Mouse (Mus musculus): Measurements from ENCODE around the gene Ascc1. TPM values are rescaled to one million over a fixed set of nuclear protein-coding genes. Genes with fewer than 3 reads are reported as not detected.

The Ascc1 gene
- polyA plus RNA-seq, 1 experiment from 2014 or later: 42.5 TPM

DNA sequence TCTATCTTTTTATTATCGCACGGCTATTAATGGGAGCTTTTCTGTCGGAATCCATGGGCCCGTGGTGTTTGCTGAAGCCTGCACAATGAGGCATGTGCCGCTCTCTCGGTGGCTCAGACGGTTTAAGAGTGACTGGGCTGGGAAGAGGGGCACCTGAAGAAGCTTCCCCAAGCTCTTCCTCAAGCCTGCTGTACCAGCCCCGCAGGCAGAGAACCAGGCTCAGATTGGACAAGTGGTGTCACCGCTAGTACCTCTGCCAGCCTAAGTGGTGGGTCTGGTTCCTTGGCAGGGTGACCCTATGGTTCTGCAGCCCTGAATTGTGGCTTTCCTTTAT, 37.3 kb upstream of the Ascc1 start:
- Histone ChIP-seq H3K4me1 (ENCODE audit: control insufficient read depth, insufficient read depth, low read length) (peaks cover 12% of the 10 kb centered on the region), H3K27ac (ENCODE audit: low read depth, low read length) (no peak overlapping the region; the same call in 1 of the 2 replicates), H3K4me2 (no peak overlapping the region), H3K9me3 (ENCODE audit: control insufficient read depth, low read length) (no peaks in the 10 kb centered on the region), H3K27me3 (ENCODE audit: control insufficient read depth, insufficient read depth, low read length) (no peaks in the 10 kb centered on the region), H3K36me3 (ENCODE audit: control insufficient read depth, insufficient read depth, low read length) (no peaks in the 10 kb centered on the region), H3K9ac (ENCODE audit: low read length) (no peak overlapping the region), H3K4me3 (ENCODE audit: low read depth, low read length) (no peak overlapping the region)
- ATAC-seq (ENCODE audit: low FRiP score) (no peak), DNase-seq (ENCODE audit: low spot score, missing footprints) (peak; percentile 85)
- WGBS: 29% methylated on average over 9 of the region's 9 CpGs

DNA sequence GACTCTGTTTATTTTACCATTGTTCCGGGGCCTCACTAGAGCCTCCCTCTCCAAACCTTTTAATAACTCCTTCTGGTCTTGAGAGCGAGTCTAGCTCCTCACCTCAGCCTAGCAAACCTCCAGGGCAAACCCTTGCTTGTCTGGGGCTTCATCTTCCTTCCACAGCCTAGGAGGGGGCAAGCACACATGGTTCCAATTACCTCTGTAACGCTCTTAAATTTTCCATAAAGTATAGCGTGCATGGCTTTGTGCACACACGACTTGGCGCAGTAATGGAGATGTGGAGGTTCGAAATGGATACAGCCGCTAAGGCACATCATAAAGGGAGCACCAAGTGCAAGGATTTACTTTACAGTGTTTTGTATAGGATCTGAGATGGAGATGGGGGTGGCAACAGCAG, 36.8 kb upstream of the Ascc1 start:
- Histone ChIP-seq H3K36me3 (ENCODE audit: control insufficient read depth, insufficient read depth, low read length) (no peaks in the 10 kb centered on the region), H3K4me2 (no peak overlapping the region), H3K9ac (ENCODE audit: low read length) (no peak overlapping the region), H3K4me3 (ENCODE audit: low read depth, low read length) (no peak overlapping the region), H3K27ac (ENCODE audit: low read depth, low read length) (no peak overlapping the region; the same call in 1 of the 2 replicates), H3K27me3 (ENCODE audit: control insufficient read depth, insufficient read depth, low read length) (no peaks in the 10 kb centered on the region), H3K9me3 (ENCODE audit: control insufficient read depth, low read length) (no peaks in the 10 kb centered on the region), H3K4me1 (ENCODE audit: control insufficient read depth, insufficient read depth, low read length) (peaks cover 15% of the 10 kb centered on the region)
- DNase-seq (ENCODE audit: low spot score, missing footprints): peak; percentile 87
- no peak for ATAC-seq (ENCODE audit: low FRiP score)
- WGBS: 75% methylated on average over 8 of the region's 8 CpGs

DNA sequence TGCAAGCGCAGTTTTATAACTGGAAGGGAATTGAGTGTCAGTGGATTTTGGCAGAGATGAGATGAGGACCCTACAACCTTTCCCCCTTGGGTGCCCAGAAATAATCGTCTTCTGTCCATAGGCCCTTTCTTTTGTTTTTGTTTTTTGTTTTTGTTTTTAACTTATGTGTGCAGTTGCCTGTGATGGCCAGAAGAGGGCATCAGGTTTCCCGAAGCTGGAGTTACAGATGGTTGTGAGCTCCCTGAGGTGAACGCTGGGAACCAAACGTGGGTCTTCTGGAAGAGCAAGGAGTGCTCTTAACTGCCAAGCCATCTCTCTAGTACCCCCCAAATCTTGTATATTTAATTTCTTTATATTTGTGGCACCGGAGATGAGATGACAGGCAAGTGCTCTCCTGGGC, 35.9 kb upstream of the Ascc1 start:
- no peak overlapping the region for H3K4me2 ChIP-seq
- H3K4me3 ChIP-seq (ENCODE audit: low read depth, low read length): no peak overlapping the region
- 93% methylated on average over 6 of the region's 6 CpGs for WGBS
- no peak for DNase-seq (ENCODE audit: low spot score, missing footprints)
- H3K27me3 ChIP-seq (ENCODE audit: control insufficient read depth, insufficient read depth, low read length): no peaks in the 10 kb centered on the region
- no peak overlapping the region for H3K9ac ChIP-seq (ENCODE audit: low read length)
- ATAC-seq (ENCODE audit: low FRiP score): no peak
- H3K27ac ChIP-seq (ENCODE audit: low read depth, low read length): no peak overlapping the region
- no peaks in the 10 kb centered on the region for H3K36me3 ChIP-seq (ENCODE audit: control insufficient read depth, insufficient read depth, low read length)
- no peaks in the 10 kb centered on the region for H3K9me3 ChIP-seq (ENCODE audit: control insufficient read depth, low read length)
- peaks cover 15% of the 10 kb centered on the region for H3K4me1 ChIP-seq (ENCODE audit: control insufficient read depth, insufficient read depth, low read length)

DNA sequence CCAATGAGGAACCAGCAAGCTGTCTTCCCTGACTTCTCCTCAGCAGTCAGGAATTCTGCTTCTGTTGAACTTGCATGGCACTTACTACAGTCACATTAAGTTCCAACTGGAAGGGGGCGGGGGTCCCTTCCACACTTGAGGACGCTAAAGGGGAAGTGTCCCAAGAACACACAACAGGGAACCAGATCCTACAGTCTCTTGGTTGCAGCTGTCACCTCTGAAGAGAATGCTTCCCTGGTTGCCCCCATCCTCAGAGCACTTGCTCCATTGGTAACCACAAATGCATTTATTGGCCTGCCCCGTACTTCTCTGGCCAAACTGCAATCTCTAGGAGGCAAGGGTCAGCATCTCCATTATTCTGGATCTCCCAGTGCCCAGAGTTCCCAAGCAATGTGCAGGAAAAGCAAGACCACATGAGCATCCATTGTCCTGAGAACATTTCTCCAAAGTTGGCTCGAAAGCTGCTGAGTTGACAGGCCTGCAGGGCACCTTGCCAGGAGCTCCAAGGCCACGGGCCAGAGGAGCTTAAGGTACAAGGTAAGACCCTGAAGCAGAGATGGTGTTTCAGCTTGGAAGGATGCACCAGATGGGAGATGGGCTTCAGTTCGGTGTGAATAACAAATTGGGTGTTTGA, 35.2 kb upstream of the Ascc1 start:
- ATAC-seq (ENCODE audit: low FRiP score): no peak
- no peaks in the 10 kb centered on the region for H3K27me3 ChIP-seq (ENCODE audit: control insufficient read depth, insufficient read depth, low read length)
- H3K4me3 ChIP-seq (ENCODE audit: low read depth, low read length): no peak overlapping the region
- H3K27ac ChIP-seq (ENCODE audit: low read depth, low read length): no peak overlapping the region
- WGBS: 91% methylated on average over 6 of the region's 6 CpGs
- H3K4me1 ChIP-seq (ENCODE audit: control insufficient read depth, insufficient read depth, low read length): peaks cover 16% of the 10 kb centered on the region
- H3K9ac ChIP-seq (ENCODE audit: low read length): no peak overlapping the region
- no peaks in the 10 kb centered on the region for H3K9me3 ChIP-seq (ENCODE audit: control insufficient read depth, low read length)
- H3K36me3 ChIP-seq (ENCODE audit: control insufficient read depth, insufficient read depth, low read length): no peaks in the 10 kb centered on the region
- no peak for DNase-seq (ENCODE audit: low spot score, missing footprints)
- H3K4me2 ChIP-seq: no peak overlapping the region

DNA sequence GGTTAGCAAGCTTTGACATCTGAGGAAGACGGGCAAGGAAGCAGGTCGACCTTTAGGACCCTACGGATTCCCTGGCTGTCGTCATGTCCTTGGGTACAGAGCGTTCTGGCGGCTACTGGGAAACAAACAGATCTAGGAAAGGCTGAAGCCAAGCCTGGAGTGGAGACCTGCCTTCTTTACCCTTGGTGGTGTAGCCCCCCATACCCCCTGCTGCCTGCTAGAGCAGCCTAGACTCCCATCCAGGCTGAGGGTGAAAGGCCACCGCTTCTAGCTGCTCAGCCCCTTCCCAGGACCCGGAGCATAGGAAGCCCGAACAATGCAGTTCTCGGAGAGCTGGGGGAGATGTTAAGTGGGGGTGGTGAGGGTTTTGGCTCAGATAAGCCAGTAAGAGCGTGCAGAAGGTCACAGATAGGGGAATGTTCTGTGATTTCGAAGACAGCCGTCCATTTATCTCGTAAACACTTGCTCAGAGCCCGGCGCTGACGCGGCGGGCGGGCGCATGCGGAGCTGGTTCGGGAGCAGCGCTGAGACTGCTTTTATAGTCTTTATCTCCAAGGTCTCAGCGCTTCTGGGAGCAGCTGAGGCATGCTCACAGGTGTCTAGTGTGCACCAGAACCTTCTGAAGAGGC, 32.7 kb upstream of the Ascc1 start:
- H3K4me1 ChIP-seq (ENCODE audit: control insufficient read depth, insufficient read depth, low read length): peaks cover 23% of the 10 kb centered on the region
- ATAC-seq (ENCODE audit: low FRiP score): peak; percentile 56
- DNase-seq (ENCODE audit: low spot score, missing footprints): peak; percentile 98
- H3K27me3 ChIP-seq (ENCODE audit: control insufficient read depth, insufficient read depth, low read length): no peaks in the 10 kb centered on the region
- H3K4me3 ChIP-seq (ENCODE audit: low read depth, low read length): peak overlapping the region; percentile 42
- peak overlapping the region; percentile 69 for H3K4me2 ChIP-seq
- H3K9ac ChIP-seq (ENCODE audit: low read length): peak overlapping the region; percentile 86
- H3K27ac ChIP-seq (ENCODE audit: low read depth, low read length): peak overlapping the region; percentile 80
- 2% methylated on average over 25 of the region's 25 CpGs for WGBS
- H3K9me3 ChIP-seq (ENCODE audit: control insufficient read depth, low read length): no peaks in the 10 kb centered on the region
- no peaks in the 10 kb centered on the region for H3K36me3 ChIP-seq (ENCODE audit: control insufficient read depth, insufficient read depth, low read length)

DNA sequence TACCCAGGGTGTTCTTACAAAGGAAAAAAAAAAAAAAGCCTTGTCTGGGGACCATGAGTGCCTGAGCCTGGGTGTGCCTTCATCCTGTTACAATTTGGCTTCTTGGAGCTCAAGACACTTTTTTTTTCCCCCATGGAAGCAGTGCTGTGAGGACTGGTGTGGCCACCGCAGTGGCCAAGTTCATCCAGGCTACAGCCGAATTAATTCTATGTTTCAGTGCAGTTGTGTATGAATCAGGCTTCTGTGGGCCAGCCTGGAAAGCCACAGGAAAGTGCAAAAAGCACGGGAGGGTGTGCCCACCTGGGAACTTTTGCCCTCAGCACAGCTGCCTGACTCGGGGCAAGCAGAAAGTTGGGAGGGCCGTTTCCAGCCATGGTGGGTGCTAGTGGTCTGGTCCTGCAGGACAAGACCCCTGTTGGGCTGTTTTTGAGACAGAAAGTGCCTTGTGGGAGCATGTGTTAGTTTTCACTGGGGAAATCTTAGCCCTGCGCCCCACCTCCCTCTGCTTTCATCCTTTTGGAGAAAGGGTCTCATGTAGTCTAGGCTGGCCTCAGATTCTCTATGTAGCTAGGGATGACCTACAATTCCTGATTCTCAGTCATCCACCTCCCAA, 32.0 kb upstream of the Ascc1 start:
- ATAC-seq (ENCODE audit: low FRiP score) (no peak), DNase-seq (ENCODE audit: low spot score, missing footprints) (peak; percentile 91)
- peak overlapping the region; percentile 69 for H3K4me2 ChIP-seq
- H3K27ac ChIP-seq (ENCODE audit: low read depth, low read length): peak overlapping the region; percentile 80; the same call in 1 of the 2 replicates
- no peaks in the 10 kb centered on the region for H3K36me3 ChIP-seq (ENCODE audit: control insufficient read depth, insufficient read depth, low read length)
- H3K9me3 ChIP-seq (ENCODE audit: control insufficient read depth, low read length): no peaks in the 10 kb centered on the region
- peak overlapping the region; percentile 42 for H3K4me3 ChIP-seq (ENCODE audit: low read depth, low read length)
- peak overlapping the region; percentile 86 for H3K9ac ChIP-seq (ENCODE audit: low read length)
- no peaks in the 10 kb centered on the region for H3K27me3 ChIP-seq (ENCODE audit: control insufficient read depth, insufficient read depth, low read length)
- peaks cover 21% of the 10 kb centered on the region for H3K4me1 ChIP-seq (ENCODE audit: control insufficient read depth, insufficient read depth, low read length)
- 31% methylated on average over 6 of the region's 6 CpGs for WGBS

DNA sequence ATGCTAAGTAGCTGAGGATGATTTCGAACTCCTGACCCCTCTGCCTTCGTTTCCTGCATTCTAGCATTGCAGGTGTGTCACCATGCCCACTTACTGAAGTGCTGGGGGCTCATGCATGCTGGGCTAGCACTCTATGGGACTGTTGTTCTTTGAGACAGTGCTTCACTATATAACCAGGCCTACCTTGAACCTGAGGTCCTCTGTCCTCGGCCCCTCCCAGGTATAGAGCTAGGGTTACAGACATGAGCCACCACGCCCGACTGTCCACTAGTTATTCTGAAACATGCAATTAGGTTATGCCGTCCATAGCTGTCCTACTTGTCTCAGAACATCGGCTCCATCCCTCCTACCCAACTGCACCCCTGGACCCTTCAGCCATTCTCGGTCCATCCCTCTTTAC, 30.8 kb upstream of the Ascc1 start:
- H3K4me3 ChIP-seq (ENCODE audit: low read depth, low read length): no peak overlapping the region
- H3K4me1 ChIP-seq (ENCODE audit: control insufficient read depth, insufficient read depth, low read length): peaks cover 21% of the 10 kb centered on the region
- H3K27ac ChIP-seq (ENCODE audit: low read depth, low read length): no peak overlapping the region

DNA sequence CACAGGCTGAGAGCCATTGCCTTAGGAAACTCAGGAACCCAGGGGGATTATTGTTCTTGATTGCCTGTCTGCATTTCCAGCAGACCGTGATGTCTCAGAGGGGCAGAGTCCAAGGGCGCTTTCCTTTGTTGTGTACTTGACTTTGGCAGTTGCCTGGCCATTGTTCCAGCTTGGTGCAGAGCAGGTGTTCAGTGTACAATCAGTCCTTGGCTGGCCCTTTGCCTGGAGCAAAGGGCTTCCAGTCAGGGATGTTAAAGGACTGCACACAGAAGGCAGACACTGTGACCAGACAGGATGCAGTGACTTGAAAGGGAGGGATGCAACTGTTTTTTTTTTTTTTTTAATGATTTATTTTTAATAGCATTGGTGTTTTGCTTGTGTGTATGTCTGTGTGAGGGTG, 30.1 kb upstream of the Ascc1 start:
- H3K27ac ChIP-seq (ENCODE audit: low read depth, low read length): no peak overlapping the region
- WGBS: 63% methylated on average over 2 of the region's 2 CpGs
- no peak overlapping the region for H3K4me2 ChIP-seq
- DNase-seq (ENCODE audit: low spot score, missing footprints) (no peak), ATAC-seq (ENCODE audit: low FRiP score) (no peak)
- H3K27me3 ChIP-seq (ENCODE audit: control insufficient read depth, insufficient read depth, low read length): no peaks in the 10 kb centered on the region
- no peak overlapping the region for H3K4me3 ChIP-seq (ENCODE audit: low read depth, low read length)
- no peak overlapping the region for H3K9ac ChIP-seq (ENCODE audit: low read length)
- H3K9me3 ChIP-seq (ENCODE audit: control insufficient read depth, low read length): no peaks in the 10 kb centered on the region
- H3K36me3 ChIP-seq (ENCODE audit: control insufficient read depth, insufficient read depth, low read length): no peaks in the 10 kb centered on the region
- peaks cover 21% of the 10 kb centered on the region for H3K4me1 ChIP-seq (ENCODE audit: control insufficient read depth, insufficient read depth, low read length)

More for the DNA sequence above, 30.8 kb upstream of the Ascc1 start:
- 94% methylated on average over 8 of the region's 8 CpGs for WGBS
- Histone ChIP-seq H3K4me2 (no peak overlapping the region), H3K36me3 (ENCODE audit: control insufficient read depth, insufficient read depth, low read length) (no peaks in the 10 kb centered on the region), H3K9ac (ENCODE audit: low read length) (no peak overlapping the region), H3K9me3 (ENCODE audit: control insufficient read depth, low read length) (no peaks in the 10 kb centered on the region), H3K27me3 (ENCODE audit: control insufficient read depth, insufficient read depth, low read length) (no peaks in the 10 kb centered on the region)
- DNase-seq (ENCODE audit: low spot score, missing footprints) (no peak), ATAC-seq (ENCODE audit: low FRiP score) (no peak)

DNA sequence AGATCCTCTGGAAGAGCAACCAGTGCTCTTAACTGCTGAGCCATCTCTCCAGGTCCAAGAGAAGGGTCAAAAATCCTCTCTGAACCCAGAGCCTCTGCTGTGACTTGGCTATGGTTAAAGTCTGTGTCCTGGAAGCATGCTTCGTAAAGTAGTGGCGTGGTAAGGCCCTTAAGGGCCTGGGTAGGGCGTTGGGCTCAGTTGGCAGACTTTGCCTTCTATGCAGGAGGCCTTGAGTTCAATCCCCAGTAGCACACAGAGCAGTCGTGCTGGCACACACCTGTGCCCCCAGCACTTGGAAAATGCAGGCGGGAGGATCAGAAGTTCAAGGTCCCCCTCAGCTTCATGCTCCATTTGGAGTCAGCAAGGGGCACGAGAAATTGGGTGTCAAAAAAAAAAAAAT, 29.6 kb upstream of the Ascc1 start:
- H3K27ac ChIP-seq (ENCODE audit: low read depth, low read length): no peak overlapping the region
- H3K9ac ChIP-seq (ENCODE audit: low read length): no peak overlapping the region
- H3K4me2 ChIP-seq: no peak overlapping the region
- no peaks in the 10 kb centered on the region for H3K36me3 ChIP-seq (ENCODE audit: control insufficient read depth, insufficient read depth, low read length)
- WGBS: 79% methylated on average over 6 of the region's 6 CpGs
- DNase-seq (ENCODE audit: low spot score, missing footprints) (no peak), ATAC-seq (ENCODE audit: low FRiP score) (no peak)
- peaks cover 21% of the 10 kb centered on the region for H3K4me1 ChIP-seq (ENCODE audit: control insufficient read depth, insufficient read depth, low read length)
- H3K9me3 ChIP-seq (ENCODE audit: control insufficient read depth, low read length): no peaks in the 10 kb centered on the region
- no peak overlapping the region for H3K4me3 ChIP-seq (ENCODE audit: low read depth, low read length)
- H3K27me3 ChIP-seq (ENCODE audit: control insufficient read depth, insufficient read depth, low read length): no peaks in the 10 kb centered on the region
